Mouse (Mus musculus): ENCODE measurements at regions not wholly inside any gene's neighbourhood (a gene's known extent, or its start where the extent isn't known, plus 50 kb on each side); places are given as distances from the start of the nearest gene placed in this dataset.
A peak's percentile ranks its signal among the peaks of the same experiment; 100 is the strongest.

DNA sequence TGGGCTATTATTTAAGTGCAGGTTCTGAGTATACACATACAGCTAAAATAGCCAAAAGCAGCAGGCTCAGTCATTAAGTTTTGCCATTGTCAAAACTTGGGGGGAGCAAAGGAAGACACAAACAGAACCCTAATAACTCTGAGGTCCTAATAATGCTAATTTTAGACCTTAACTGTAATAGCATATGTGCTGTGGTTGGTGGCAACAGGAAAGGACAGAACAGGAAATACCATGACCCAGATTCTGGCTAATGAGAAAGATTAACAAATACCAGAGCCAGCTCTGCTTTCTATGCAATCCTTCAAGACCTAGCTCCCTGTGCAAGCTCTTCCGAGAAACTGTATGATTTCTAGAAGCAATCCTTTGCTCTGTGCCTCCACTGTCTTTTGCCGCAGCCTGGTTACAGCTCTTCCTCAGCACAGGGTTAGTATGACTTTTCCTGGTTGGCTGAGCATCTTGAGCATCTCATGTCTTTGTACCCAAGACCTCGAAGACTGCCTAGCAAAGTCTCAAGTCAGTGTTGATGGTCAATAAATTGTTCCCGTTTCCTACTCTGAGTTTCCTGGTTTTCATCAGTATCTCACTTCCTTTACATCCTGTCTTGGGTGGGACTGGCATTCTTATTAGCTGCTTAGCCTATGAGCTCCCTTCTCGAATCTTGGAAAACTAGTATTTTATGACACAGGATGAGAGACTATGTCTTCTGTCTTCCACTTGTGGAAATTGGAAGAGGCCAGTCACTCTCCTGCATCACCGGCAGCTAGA, 49.9 kb upstream of the Eed start:
- no peak for ATAC-seq (replicated peaks; ENCODE audit: low FRiP score, poor library complexity, severe bottlenecking)

DNA sequence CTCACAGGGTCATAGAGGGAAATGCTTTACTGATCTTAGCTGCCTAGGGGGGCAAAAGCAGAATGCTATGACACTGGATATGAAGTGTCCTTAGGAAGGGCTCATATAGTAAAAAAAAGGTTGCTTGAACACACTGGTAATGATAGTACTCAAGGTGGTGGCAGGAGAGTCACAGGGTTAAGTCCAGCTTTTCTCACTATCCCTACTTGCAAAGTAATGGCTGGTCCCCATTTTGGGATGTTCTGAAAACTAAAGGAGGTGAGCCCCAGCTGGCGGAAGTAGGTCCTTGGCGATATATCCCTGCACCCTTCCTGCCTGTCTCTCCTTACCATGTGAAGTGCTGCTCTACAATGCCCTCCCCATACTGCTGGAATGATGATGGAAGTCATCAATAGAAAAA, 52.3 kb upstream of the Eed start:
- no peak for ATAC-seq (replicated peaks; ENCODE audit: low FRiP score, poor library complexity, severe bottlenecking)

DNA sequence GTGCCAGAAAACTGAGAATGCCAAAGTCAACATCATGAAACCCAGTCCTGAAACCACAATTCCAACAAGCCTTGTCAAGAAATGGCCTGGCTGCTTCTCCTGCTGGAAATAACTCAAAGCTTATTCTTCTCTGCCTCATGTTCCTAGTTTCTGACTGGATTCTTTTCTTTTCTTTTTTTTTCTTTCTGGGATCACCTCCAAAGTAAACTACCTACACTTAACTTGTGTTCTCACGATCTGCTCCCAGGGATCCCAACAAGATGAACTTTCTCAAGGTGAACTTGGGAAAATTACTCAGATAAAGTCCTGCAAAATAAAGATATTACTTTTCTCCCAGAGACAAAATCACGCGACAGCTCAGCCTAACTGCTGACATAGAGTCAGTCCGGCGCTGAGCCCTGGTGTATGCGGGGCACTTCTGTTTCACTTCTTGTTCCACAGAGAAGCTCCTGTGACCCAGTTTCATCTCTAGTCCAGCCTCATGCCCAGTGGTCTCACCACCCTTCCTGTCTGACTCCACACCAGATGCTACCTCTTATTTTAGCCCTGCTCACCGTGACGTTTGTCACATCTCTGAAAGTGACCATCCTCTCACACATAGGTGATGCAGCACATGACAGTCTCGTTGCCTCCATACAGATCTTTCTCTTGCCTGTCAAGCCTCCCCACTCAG, 53.0 kb upstream of the Eed start:
- ATAC-seq (replicated peaks; ENCODE audit: low FRiP score, poor library complexity, severe bottlenecking): no peak

DNA sequence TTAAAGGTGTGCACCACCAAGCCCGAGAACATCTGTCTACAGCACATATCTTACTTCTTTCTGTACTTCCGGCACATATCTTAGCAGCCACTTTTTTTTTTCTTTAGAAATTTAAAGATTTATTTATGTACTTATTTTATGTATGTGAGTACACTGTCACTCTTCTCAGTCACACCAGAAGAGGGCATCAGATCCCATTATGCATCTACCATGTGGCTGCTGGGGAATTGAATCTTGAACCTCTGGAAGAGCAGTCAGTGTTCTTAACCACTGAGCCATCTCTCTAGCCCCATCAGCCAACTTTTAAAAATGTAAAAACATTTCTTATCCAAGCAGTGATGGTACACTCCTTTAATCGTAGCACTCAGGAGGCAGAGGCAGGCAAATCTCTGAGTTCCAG, 53.7 kb upstream of the Eed start:
- no peak for ATAC-seq (replicated peaks; ENCODE audit: low FRiP score, poor library complexity, severe bottlenecking)

DNA sequence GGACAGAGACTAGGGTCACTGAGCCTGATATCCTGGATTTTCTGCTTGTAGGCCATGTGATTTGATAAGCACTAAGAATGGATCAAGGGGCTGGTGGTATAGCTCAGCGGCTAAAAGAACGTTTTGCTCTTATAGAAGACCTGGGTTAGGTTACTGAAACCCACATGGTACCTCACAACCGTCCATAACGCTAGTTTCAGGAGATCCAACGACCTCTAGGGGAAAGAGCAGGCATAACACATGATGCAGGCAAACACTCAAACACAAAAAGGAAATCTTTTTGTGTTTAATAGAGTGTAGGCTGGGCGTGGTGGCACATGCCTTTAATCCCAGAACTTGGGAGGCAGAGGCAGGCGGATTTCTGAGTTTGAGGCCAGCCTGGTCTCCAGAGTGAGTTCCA, 54.6 kb upstream of the Eed start:
- 0 out of 2 replicates have a peak, but pooled peaks have one; percentile 15 for ATAC-seq (replicated peaks; ENCODE audit: low FRiP score, poor library complexity, severe bottlenecking)

DNA sequence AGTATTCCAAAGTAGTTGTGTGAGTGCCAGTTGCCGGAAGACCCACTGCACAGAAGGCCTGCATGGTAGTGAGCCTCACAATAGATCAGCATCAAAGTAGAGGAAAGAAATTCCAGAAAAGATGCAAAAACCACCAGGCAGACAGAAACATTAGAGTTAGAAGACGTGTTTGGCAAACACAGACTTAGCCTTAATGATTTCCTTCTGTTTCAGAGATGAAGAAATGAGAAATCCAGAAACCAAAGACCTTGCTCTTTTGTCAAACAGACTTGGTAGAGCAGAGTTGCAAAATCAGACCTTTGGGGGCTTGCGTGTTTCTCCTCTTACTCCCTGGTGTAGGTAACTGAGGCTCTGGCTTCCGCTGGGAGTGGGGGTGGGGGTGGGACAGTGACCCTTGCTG, 57.0 kb upstream of the Eed start:
- no peak for ATAC-seq (replicated peaks; ENCODE audit: low FRiP score, poor library complexity, severe bottlenecking)

DNA sequence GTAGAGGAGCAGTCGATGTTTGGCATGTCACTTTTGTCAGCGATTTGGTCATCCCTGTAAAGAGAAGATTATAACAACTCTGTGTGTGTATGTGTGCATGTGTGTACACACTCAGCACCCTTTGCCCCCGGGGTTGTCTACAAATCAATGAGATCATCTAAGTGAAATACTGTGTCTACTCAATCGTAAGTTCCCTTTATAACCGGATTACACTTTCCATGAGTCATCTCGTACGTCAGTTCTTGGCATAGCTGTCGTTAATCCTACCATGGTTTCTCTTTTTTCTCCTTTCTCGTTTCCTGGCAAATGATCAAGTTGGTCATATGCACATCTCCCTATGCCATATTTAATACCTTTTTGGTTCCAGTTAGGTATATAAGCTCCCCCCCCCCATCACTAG, 58.7 kb upstream of the Eed start:
- ATAC-seq (replicated peaks; ENCODE audit: low FRiP score, poor library complexity, severe bottlenecking): no peak

DNA sequence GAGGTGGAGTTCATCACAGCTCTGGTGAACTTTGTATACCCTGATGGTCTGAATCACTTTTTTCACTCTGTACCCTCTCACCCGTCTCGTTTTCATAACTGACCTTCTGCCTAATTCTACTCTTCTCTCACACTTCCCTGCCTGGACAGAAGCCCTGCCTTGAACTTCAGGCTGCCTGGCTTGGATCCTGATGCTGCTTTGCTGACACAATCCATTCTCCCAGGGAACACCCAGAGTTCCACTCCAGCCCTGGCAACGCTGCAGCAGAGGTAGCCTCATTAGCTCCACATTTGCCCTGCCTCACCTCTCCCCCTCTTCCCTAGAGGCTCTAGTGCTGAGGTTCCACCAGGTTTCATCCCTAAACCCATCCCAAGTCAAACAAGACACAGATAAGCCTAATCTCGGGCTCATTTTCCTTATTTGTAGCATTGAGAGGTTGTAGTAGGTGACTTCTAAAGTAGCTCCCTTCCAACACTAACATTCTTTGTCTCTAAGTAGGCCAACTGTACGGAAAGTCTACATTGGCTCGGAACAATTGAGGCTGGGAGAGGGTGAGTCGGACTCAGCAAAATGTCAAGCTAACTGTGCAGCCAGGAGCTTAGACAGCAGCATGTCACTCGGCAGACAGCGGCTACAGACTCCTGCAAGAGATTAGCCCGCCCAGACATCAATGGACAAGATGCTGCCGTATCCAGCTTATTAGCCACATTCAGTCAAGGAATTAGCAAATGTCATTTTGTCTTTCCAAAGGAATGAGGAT, 60.0 kb upstream of the Eed start:
- no peak for ATAC-seq (replicated peaks; ENCODE audit: low FRiP score, poor library complexity, severe bottlenecking)

DNA sequence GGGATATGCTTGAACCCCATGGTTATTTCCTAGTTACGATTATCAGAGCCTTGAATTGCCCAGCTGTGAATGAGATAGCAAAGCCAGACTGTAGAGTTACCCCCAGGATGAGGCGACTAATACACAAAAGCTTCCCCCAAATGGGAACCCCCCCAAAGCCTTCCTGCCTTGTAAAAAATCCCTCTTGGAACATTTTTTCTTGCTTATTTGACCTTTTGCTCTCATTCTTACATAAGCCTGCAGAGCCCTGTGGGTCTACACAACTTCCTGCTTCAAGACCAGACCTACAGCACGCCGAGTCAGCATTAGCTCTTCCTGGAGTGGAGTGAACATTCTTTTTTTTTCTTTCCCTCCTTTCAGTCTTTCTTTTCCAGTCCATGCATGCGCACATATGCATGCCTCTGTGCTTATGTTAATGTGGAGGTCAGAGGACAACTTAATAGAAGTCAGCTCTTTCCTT, 60.8 kb upstream of the Eed start:
- 0 out of 2 replicates have a peak, but pooled peaks have one; percentile 25 for ATAC-seq (replicated peaks; ENCODE audit: low FRiP score, poor library complexity, severe bottlenecking)

DNA sequence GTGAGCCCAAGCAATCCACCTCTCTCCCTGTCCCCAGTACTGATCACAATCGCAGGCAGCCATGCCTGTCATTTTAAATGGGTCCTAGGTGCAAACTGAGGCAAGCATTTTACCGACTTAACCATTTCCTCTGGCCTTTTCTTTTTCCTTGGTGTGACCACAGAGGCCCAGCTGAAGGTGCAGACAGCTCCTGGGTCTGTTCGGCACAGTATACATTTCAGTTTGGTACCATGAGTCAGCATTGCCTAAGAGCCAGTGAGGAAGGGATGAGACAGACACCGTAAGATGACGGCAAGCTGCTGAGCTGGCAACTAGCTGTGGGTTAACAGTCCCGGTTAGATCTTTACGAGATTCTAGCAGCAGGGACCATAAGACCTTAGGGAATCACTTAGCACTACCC, 61.6 kb upstream of the Eed start:
- peak; percentile 80 for ATAC-seq (replicated peaks; ENCODE audit: low FRiP score, poor library complexity, severe bottlenecking)

DNA sequence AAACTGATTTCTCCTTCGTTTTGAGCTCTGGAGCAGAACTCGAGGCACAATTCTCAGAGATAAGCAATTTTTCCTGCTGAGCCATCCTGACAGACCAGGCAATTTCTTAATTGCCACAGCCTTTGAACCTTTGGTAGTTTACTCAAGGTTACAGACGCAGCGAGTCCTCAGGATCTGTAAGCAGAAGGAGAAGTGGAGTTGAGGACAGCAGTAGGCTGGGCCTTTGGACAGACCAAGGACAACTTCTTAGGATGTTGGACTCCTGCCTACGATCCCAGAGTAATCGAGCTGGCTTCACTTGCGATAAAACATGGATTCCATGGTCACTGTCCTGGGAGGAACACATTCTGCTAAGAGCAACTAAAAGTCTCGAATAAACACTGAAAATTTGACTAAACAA, 62.7 kb upstream of the Eed start:
- ATAC-seq (replicated peaks; ENCODE audit: low FRiP score, poor library complexity, severe bottlenecking): no peak

DNA sequence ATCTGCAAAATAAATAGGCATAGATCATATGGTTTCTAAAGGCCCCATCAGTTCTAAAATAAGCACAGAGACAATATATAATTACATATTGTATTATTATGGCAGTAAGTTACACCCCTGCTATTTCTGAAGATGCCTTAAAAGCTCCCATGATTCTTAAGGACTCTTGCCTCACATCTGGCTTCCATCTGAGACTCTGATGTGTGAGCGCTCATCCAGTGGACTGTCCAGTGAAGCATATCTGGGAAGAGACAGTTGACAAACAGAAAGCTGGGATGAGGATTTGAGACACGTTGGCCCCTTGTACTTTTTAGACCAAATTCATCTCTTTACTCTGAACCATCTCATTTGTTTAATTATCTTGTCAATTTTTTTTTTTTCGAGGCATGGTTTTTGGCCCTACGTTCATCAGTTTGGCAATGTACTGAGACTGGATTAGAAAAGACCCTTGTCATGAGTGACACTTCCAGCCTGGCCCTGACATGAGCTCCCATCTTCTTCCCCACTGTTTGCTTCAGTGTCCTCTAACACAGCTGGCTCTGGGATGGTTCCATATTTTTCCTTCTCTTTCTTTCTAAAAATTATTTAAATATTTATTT, 63.4 kb upstream of the Eed start:
- ATAC-seq (replicated peaks; ENCODE audit: low FRiP score, poor library complexity, severe bottlenecking): no peak

DNA sequence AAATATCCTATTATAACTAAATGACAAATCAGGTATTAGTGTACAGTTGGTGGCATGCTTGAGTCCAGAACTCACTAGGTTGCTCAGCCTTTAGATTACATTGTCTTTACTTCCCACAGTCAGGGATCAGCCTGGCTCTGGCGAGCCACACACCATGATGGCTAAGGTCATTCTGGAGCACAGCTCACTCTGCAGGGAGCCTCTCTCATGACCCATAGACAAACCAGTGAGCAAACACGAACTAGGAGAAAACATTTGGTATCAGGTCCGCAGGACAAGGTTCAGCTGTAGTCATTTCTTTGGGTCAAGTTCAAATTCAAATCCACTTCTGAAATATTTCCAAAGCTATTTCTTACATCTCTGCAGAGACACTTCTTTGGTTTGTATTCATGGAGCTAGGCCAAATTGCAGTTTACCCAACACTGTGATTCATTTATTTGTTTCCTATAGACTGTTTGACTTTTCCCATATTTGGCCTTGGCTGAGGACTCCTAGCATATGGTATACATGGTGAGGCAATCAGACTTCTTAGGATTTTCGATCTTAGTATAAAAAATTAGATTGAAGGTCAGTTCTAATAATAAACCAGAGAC, 64.5 kb upstream of the Eed start:
- ATAC-seq (replicated peaks; ENCODE audit: low FRiP score, poor library complexity, severe bottlenecking): no peak

DNA sequence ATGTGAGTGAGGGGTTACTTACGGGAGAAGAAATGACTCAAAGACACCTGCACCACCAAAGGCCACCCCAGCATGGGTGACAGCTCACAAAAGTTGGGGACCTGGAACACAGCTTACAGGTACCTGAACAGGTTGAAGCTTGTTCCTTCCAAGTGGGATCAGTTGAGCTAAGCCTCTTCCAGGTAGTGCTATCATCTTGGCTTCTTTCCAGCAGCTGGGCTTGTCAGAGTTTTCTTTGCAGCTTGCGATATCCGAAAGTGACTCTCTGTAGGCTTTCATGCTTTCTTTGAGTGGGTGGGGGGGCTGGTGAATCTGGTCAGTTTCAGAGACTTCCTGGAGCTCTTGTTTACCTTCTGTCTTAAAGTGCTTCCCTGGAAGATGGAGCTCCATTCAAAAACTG, 65.4 kb upstream of the Eed start:
- 0 out of 2 replicates have a peak, but pooled peaks have one; percentile 24 for ATAC-seq (replicated peaks; ENCODE audit: low FRiP score, poor library complexity, severe bottlenecking)

DNA sequence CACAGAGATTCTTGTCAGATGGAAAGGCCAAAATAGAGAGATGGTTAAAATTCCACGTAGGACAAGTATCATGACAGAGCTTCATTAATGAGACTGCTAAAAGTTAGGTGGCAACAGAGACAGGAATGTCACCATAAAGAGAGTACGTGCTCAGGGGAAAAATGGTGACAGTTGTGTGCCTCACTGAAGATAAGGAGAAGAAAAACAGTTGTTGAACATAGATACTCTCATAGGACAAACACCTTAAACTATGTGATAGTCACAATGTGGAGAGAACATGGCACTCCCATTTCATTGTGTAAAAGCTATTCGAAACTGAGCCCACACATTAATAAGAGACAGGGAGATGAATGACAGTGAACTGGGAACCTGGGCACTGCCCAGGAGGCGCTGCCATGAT, 66.1 kb upstream of the Eed start:
- ATAC-seq (replicated peaks; ENCODE audit: low FRiP score, poor library complexity, severe bottlenecking): peak; percentile 47

DNA sequence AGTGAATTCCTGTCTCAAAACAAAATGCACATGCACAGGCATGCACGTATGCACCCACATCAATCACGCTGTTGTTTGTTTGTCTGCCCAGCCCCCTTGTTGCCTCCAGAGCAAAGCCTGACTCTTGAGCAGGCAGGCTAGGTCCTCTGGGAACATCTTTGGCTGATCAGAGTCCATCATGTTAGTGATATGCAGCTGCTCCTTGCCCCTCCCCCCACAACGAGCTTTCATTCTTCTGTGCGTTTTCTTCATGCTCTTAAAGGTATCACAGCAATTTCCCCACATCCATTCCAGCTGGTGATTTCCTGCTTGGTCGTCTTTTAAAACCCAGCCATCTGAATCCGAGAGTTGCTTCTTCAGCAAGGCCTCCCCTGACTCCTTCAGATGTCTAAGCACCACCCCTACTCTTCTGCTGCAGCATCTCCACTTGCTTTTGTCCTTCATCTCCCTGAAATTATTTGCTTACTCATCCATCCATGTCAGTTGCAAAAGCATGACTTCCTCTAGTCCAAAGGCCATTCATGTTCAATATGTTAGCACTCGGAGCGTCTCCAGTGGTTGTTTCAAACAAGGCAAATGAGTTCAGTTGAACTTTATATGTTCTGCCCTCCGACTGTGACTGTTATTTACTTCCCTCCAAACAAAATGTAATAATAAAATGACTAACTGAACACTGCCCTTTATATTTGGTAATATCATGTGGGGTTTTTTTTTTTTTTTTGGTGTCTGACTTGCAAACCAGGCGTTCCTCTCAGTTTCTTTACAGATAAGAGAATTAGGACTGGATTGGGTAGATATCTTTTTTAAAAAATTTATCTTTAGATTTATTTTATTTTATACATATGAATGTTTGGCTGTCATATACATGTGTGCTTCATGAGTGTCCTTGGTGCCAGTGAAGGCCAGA, 67.9 kb upstream of the Eed start:
- ATAC-seq (replicated peaks; ENCODE audit: low FRiP score, poor library complexity, severe bottlenecking): no peak

DNA sequence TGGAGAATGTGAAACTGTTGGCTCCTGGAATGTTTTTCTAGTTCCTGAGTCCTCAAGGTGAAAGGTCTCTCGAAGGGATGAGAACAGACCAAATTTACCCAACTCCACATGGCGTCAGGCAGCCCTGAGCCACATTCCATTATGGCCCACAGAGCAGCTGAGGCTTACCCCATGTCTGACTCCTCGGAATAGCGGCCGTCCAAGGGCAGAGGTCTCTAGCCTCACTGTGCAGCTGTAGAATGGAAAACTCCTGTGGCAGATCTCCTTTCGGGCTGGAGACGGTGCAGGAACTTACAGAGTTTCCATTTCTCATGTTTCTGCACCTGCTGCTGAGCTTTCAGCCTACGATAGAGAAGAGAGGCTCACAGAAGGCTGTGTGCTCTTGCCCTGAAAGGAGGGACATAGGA, 69.1 kb upstream of the Eed start:
- ATAC-seq (replicated peaks; ENCODE audit: low FRiP score, poor library complexity, severe bottlenecking): no peak

DNA sequence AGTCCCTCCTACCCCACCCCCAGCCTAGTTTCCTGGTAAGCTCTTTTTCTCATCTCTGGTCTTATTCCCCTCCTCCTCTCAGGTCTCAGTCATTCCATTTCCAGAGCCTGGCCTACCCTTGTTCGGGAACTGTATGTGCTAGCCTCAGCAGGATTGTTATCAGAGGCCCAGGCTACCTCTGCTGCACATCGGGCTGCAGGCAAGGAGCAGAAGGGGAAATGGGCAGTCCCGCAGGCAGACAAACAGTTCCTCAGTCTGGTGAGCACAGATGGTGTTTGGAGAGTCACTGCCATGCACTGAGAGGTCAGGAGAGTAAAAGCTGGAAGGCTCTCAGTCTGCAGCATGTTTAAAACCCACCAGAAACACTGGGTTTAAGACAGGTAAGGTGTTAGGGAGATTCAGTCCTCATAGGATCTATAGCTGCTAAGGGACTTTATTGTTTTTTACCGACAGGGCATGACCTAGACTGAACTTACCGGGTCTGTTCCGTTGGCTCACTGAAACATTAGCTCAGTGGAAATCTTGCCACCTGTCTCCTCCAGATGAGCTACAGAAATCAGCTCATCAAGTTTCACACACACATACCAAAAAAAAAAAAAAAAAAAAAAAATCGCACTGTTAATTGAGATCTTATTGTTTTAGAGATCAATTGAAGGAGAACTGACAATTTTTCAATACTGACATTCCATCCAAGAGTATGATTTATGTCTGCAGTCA, 74.2 kb upstream of the Eed start:
- ATAC-seq (replicated peaks; ENCODE audit: low FRiP score, poor library complexity, severe bottlenecking): peak; percentile 59
